Mouse (Mus musculus) cerebellum, adult 2 months (tissue): ENCODE data around the gene Oprd1. TPM values are rescaled to one million over a fixed set of nuclear protein-coding genes. Genes with fewer than 3 reads are reported as not detected.

Source experiments
- DNase-seq, 2 experiments: peaks; one replicate each; pipeline ENCODE4 v3.0.0; 2021
- H3K27ac ChIP-seq: fragments of 200-500 bp; 2 replicates; pipeline ENCODE4 v1.5.1; 2012; ENCODE audit warnings: low read length, control low read depth, inconsistent platforms; ENCODE audit not compliant: insufficient read depth
- H3K27me3 ChIP-seq: fragments of 200-500 bp; 2 replicates; pipeline ENCODE4 v1.6.1; 2012; ENCODE audit warnings: inconsistent platforms, mild to moderate bottlenecking, low read length, moderate library complexity; ENCODE audit not compliant: control insufficient read depth, insufficient read depth
- H3K4me1 ChIP-seq: fragments of 200-500 bp; 2 replicates; pipeline ENCODE4 v1.6.1; 2011; ENCODE audit warnings: low read length; ENCODE audit not compliant: control insufficient read depth, insufficient read depth
- H3K4me3 ChIP-seq: fragments of 200-500 bp; replicated peaks from 2 replicates; pipeline ENCODE3; 2011; ENCODE audit warnings: mild to moderate bottlenecking, low read depth, low read length, control low read depth; ENCODE audit not compliant: insufficient read depth
- CTCF ChIP-seq: fragments of 200-500 bp; IDR thresholded peaks from 2 replicates; pipeline ENCODE4 v1.5.1; 2011; ENCODE audit warnings: low read depth, mild to moderate bottlenecking, control low read depth, low read length, moderate library complexity, borderline replicate concordance; ENCODE audit not compliant: insufficient read depth
- POLR2A ChIP-seq: fragments of 200-500 bp; IDR thresholded peaks from 2 replicates; pipeline ENCODE4 v1.6.1; 2011; ENCODE audit warnings: low read length, control low read depth, borderline replicate concordance; ENCODE audit not compliant: insufficient read depth
- WGBS: fragments of 180-500 bp; shearing (Covaris S2); methylation state at CpG from one replicate; pipeline ENCODE4 v1.1.7; 2018; 5-methylcytosine and 5-hydroxymethylcytosine counted together
- polyA plus RNA-seq: library from polyadenylated mRNA; depleted of rRNA; stranded (reverse); fragments of >200 nt; gene quantifications from 2 replicates; pipeline ENCODE4 v1.2.3, GENCODE M21; 2012

Oprd1 gene
- polyA plus RNA-seq, 1 experiment = 3.0 TPM

GRCm38 (mm10) chr4:132071674-132072073 is 72.6 kb downstream of the Oprd1 start:
- H3K4me3 ChIP-seq = no peak overlapping the region
- no peaks in the 10 kb centered on the region for H3K27me3 ChIP-seq
- no peak for TF ChIP-seq POLR2A
- no peak for TF ChIP-seq CTCF
- no peak overlapping the region for H3K27ac ChIP-seq
- no peak for DNase-seq
- 93% methylated on average over 2 of the region's 2 CpGs for WGBS
- H3K4me1 ChIP-seq = peaks cover 28% of the 10 kb centered on the region

- 7% methylated on average over 2 of the region's 2 CpGs for WGBS
- H3K4me3 ChIP-seq = no peak overlapping the region
Measured at GRCm38 (mm10) chr4:132067938-132068235, 76.4 kb downstream of the Oprd1 start.

GRCm38 (mm10) chr4:132067112-132067937 is 77.0 kb downstream of the Oprd1 start:
- H3K4me1 ChIP-seq = peaks cover 36% of the 10 kb centered on the region
- no peak overlapping the region for H3K4me3 ChIP-seq
- 19% methylated on average over 14 of the region's 14 CpGs for WGBS
- DNase-seq = peak; percentile 72 to 73
- H3K27ac ChIP-seq = peak overlapping the region; percentile 84
- H3K27me3 ChIP-seq = no peaks in the 10 kb centered on the region
- no peak for TF ChIP-seq CTCF
- TF ChIP-seq POLR2A = no peak

More at GRCm38 (mm10) chr4:132067938-132068235, 76.4 kb downstream of the Oprd1 start:
- Histone ChIP-seq H3K27ac (peak overlapping the region; percentile 84), H3K4me1 (peaks cover 40% of the 10 kb centered on the region), H3K27me3 (no peaks in the 10 kb centered on the region)
- peak in 1 of 2 experiments; percentile 87 for DNase-seq
- TF ChIP-seq POLR2A = peak; percentile 28; the same call in 1 of the 2 replicates
- no peak for TF ChIP-seq CTCF

GRCm38 (mm10) chr4:132066101-132066773 is 78.0 kb downstream of the Oprd1 start:
- no peak for TF ChIP-seq POLR2A
- TF ChIP-seq CTCF = no peak

DNA sequence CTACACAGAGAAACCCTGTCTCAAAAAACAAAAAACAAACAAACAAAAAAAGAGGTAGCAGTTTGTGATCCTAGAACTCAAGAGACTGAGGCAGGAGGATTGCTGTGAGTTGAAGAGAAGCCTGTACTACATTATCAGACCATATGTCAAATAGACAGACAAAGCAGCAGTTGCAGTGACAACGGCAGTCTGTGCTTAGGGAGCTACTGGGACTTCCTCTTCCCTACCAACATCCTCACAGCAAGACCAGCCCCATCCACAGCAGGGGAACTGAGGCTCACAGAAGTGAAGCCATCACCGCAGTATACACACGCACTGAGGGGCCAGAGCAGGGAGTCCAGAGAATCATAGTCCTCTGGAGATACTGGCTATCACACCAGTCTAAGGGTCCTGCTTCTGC is 78.7 kb downstream of the Oprd1 start:
- Histone ChIP-seq H3K27ac (peak overlapping the region; percentile 84), H3K4me1 (peaks cover 36% of the 10 kb centered on the region), H3K4me3 (no peak overlapping the region), H3K27me3 (no peaks in the 10 kb centered on the region)
- WGBS = 28% methylated on average over 3 of the region's 3 CpGs
- no peak for DNase-seq
- no peak for TF ChIP-seq POLR2A
- no peak for TF ChIP-seq CTCF

More at GRCm38 (mm10) chr4:132066101-132066773, 78.0 kb downstream of the Oprd1 start:
- WGBS = 17% methylated on average over 10 of the region's 10 CpGs
- Histone ChIP-seq H3K4me1 (peaks cover 36% of the 10 kb centered on the region), H3K27ac (peak overlapping the region; percentile 84), H3K4me3 (no peak overlapping the region), H3K27me3 (no peaks in the 10 kb centered on the region)
- peak; percentile 68 to 73 for DNase-seq

DNA sequence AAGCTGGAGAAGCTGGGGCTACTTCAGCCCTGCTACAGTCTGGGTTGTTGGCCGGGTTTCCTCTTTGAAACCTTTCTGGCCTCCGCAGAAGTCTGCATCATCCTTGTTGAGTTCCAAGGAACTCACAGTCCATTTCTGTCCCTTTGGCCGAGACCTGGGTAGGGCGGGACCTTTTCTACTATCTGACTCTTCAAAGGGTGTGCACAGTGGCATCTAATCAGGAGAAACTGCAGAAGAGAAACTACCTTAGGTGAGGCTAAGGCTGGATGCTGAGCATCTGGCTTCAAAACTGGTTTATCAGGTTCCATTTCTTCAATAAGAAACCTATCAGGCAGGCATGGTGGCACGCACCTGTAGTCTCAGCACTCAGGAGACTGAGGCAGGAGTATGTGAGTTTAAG is 79.7 kb downstream of the Oprd1 start:
- peaks cover 42% of the 10 kb centered on the region for H3K4me1 ChIP-seq
- H3K27me3 ChIP-seq = no peaks in the 10 kb centered on the region
- DNase-seq = peak in 1 of 2 experiments; percentile 16
- no peak overlapping the region for H3K27ac ChIP-seq
- H3K4me3 ChIP-seq = no peak overlapping the region
- TF ChIP-seq POLR2A = no peak
- TF ChIP-seq CTCF = no peak
- WGBS = 73% methylated on average over 5 of the region's 5 CpGs

DNA sequence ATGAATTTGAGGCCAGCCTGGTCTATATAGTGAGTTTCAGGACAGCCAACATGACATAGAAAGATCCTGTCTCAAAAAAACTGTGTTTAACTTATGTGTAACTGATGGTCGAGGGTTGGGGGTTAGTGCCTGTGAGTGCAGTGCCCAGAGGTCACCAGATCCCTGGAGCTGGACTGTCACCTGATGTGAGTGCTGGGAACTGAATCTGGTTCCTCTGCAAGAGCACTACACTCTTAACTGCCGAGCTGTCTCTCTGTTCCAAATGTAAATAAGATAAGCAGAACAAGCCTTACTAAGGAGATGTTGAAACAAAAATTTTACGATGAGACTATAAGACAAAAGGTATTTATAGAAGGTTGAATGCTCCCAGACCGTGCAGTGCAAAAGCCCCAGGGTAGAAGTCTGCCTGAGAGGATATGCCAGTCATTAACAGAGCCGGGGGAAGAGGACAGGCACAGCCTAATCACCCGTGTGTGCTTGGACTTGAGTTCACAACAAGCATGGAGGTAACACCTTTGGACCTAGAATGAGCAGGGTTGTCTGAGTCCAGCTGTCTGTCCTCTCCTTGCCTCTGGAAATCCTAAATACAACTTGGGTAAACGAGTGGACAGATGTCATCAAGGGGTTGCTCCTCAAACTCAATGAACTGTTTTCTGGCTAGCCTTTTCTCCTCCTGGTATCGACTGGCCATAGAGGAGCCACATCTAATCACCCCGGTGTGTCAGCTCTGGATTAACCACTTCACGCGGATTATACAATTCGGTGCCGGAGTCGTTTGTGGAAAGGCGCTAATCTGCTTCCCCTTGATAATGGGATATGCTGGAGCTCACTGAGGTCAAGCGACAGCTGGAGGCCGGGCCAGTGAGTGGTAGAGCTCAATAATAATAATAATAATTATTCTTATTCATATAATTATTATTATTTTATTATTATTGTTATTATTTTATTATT is 81.1 kb downstream of the Oprd1 start:
- 80% methylated on average over 17 of the region's 17 CpGs for WGBS
- TF ChIP-seq CTCF (no peak), POLR2A (no peak)
- Histone ChIP-seq H3K4me1 (peaks cover 39% of the 10 kb centered on the region), H3K27ac (no peak overlapping the region), H3K27me3 (no peaks in the 10 kb centered on the region), H3K4me3 (no peak overlapping the region)
- DNase-seq = no peak
